Mouse (Mus musculus) kidney, adult 11 months (tissue): ENCODE results near the gene Cenpf.

Experiments used
- DNase-seq: peaks from one replicate; pipeline ENCODE4 v3.0.0; 2022

Gene Cenpf

DNA sequence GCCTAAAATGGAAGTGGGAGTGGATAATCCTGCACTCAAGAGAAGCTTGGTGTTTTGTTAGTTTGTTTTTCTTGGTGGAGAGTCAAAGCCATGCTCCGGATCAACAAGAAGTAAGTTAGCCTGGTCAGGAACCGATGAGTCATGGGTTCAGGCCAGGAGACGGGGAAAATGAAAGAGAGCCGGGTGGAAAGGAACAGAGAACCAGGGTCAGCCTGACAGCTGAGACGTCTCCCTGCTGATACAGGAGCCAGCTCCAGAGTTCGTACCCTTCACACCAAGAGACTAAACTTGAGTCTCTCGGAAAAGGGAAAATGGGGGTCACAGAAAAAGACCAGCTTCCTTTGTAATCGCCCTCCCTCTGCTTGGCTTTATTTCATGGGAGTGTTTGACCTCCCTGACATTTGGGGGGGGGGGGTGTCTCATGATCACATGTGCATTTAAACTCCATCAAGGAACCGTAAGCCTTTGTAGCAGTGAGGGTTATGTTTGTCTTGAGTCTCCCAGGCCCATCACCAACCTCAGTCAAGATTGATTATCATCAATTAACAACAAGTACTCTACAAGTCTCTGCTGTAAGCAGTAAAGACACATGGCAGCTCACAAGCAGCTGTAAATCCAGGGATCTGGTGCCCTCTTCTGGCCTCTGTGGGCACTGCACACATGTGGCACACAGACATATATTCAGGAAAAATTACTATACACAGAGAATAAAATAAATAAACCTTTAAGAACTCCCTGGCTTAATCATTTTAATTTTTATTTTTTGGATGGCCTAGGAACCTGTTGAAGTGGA, 59.7 kb downstream of the Cenpf start:
- DNase-seq = peak; percentile 36

DNA sequence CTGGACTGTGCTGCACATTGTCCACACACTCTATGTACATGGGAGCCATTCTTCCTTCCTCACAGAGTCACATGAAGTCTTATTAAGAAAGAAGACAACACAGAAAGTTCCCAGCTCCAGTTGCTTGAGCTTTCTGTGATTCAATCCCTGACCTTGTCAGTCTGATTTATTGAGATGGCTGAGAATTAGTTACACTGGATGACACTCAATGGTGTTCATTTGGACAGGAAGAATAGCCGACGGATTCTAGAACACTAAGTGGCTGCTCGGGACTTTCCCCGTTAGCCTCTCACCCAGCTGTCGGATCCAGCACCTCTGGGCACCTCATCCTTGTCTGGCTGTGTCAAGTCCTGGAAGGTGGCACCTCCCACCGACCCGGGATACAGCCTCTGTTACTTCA, 63.1 kb downstream of the Cenpf start:
- DNase-seq = peak; percentile 12

DNA sequence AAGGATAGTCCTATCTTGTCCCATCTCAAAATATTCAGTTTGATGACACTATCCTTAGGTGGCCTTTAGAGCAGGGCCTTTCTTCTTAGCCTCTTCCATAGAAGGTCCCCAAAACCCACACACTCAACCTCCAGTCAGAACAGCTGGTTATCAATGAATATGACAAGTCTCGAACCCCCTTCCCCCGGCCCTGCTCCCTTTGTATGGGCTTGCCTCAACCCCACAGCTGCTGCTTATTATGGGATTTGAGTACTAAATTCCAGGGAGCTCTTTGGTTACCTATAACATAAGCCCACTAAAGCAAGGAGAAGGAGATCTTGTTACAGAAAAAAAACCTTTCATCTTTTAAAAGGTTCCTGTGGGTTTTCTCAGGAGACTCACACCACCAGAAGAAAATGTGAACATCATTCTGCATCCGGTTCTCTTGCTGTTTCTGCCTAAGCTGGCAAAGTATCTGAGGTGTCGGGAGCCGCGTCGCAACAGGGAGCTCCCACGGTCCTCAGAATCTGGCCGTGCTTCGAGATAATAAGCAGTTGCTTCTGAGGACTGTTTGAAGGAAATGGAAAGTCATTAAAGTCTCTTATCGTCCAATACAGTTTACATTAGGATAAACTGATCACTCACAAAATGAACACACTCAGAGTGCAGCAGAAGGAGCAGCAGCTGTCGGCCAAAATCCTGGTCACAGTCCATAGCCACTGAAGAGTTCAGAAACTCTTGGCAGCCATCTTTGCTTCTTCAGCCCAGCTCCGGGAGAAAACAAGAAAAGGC, 68.7 kb downstream of the Cenpf start:
- DNase-seq = no peak

DNA sequence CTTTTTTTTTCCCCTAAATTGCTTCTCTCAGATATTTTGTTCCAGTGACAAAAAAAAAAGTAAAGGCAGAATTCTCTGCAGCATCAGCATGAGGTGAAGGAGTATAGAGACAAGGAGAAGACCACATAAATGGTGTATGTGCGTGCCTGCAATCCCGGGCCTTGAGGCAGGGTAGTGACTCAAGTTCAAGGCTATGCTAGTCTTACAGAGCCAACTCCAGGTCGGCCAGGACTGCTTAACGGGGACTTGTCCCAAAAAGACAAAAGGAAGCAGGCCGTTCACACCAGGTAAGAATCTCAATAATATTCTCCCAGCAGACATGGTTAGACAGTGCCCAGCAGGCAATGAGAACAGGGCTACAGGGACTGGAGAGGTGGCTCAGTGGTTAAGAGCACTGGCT, 70.5 kb downstream of the Cenpf start:
- DNase-seq = no peak

DNA sequence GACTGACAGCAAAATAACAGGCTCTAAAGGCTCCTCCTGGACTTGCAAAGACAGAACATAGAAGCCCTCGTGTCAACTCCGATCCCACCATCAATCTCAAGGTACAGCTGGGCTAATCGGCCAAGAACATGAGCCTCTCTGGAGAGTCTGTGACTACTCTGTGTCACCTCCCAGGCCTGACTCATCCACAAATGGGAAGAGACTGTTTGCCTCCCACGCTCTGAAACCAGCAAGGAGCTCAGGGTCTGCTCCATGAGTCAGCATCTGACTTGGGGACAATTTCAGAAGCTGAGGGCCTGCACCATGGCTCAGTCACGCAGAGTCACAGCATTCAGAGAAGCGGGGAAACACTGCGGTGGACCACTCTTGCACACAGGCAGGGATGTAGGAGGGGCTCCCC, 72.6 kb downstream of the Cenpf start:
- no peak for DNase-seq

DNA sequence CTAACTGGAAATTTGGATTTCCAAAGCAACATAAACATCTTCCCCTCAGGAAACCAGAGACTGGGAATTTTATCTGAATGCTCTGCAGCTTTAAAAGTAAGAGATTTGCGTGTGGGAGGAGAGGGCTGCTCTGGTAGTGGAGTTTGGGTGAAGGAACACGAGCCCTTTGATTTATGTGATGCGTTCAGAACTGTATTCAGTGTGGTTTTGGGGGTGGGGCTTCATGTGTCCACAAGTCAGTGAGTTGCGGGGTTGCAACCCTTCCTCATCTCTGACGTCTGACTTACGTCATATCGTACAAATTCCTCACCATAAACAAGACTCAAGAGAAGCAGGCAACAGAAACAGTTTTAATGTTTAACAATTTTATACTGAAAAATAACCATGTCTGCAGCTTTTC, 74.8 kb downstream of the Cenpf start:
- no peak for DNase-seq

DNA sequence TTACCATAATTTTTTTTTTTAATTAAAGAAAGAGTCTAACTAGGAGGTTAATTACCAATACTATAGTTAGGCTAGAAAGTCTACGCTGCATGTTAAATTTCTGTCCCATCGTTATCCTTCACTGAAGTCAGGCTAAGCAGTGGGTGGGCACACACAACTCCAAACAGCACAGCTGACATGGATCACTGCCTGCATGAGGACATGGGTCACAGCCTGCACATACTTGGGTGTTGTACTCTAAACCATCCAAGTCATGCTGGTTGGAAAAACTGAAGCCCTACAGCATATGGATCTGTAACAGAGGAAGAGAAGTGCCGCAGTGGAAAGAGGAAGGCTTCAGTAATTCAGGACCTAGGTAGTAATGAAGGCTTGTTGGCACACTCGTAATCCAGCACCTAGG, 76.1 kb downstream of the Cenpf start:
- no peak for DNase-seq

DNA sequence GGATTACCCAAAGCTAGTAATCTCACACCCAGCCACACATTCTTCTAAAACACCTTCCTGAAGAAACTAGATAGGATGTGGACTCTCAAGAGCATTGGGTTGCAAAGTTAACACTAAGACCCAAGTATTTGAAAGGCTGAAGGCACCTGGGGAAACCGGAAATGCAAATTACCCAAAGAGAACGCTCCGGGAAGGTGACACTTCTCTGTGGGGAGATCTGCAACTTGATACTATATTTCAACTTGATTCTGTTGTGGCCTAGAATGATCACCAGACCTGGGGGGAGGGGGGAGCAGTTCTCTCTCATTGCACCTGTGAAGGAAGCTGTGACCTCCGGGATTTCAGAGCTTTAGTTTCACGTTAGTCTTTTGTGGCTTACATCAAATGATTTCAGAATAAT, 79.2 kb downstream of the Cenpf start:
- DNase-seq = no peak

DNA sequence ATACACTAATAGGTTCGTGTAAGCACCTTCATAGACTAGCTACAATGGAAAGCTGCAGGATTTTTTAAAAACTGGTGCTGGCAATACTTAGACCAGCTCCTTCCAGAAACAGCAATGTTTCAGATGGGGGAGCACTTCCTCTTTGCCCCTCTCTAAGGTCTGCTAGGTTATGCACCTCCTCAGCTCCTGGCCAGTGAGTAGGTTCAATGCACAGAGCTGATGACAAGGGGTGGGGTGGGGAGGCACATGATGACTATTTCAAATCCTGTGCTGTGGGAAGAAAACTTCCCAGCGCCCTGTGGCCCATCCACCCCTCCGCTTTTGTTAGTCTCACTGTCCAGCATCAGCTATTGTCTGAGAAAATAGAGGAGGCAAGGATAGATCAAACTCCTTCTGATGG, 79.8 kb downstream of the Cenpf start:
- DNase-seq = no peak

DNA sequence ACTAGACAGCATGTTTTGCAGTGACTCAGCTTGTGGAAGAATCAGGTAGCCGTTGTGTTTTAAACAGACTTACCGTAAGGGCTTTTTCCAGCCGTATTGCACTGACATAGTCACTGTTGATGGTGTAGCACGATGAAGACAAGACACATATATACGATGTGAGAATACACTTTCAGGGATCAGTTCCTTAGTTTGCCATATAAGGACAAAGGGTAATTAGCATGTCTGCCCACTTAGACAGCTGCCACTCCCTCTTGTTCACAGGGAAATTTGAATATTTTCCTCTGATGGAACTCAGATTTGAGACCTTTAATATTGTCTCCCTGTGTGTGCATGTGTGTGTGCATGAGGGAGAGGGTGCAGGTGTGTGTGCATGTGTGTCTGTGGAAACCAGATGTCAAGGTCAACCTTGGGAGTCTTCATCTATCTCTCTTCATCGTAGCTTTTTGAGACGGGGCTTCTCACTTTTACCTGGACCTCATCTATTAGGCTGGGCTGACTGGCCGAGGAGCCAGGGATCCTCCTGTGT, 82.2 kb downstream of the Cenpf start:
- no peak for DNase-seq

DNA sequence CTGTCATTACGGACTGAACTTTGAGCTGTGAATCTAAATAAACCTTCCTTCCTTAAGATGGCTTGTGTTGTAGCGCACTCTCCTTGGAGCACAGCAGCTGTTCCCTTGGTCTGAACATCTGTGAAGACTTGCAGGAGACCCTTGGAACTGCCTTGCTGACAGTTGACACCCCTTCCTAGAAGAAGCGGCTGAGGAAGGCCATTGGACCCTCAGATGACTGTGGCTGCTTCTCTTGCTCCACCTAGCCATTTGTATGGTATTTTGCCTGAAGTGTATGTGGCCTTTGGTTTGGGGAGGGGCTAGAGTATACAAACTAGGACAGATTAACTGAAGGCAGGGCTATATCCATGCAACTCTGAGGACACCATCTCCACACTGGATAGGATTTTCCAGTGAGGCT, 90.8 kb downstream of the Cenpf start:
- DNase-seq = no peak
